Mouse (Mus musculus): ENCODE results near the gene Ccndbp1. TPM values are rescaled to one million over a fixed set of nuclear protein-coding genes. Genes with fewer than 3 reads are reported as not detected.
"Not testable (repeated sequence)": the region's sequence is repeated elsewhere in the genome, so short reads cannot be mapped to it uniquely, and the experiment has no call there.

The Ccndbp1 gene
- polyA plus RNA-seq, 1 experiment from 2014 or later, result 32.8 TPM

- H3K27me3 ChIP-seq (replicated peaks), result no peaks in the 10 kb centered on the region
- no peaks in the 10 kb centered on the region for H3K9me3 ChIP-seq
- H3K9ac ChIP-seq, result peak within 1 kb of the TSS; percentile 63
- H3K4me3 ChIP-seq (replicated peaks), result peak within 1 kb of the TSS; percentile 76
- 0 out of 2 replicates have a peak, but pooled peaks cover 2% of the 10 kb centered on the region for H3K4me1 ChIP-seq (replicated peaks)
- H3K27ac ChIP-seq, result peak within 1 kb of the TSS; percentile 82
- peak within 1 kb of the TSS; percentile 90 for H3K4me2 ChIP-seq (replicated peaks)
- H3K36me3 ChIP-seq, result no peaks in the 10 kb centered on the region
- peak; percentile 92 for ATAC-seq
- 1% methylated on average over 71 of the region's 71 CpGs for WGBS
Measured at GRCm38 (mm10) chr2:120976990-120977925, 30.9 kb upstream of the Ccndbp1 start, which contains the start of gene Tmem62. TSS of gene Tmem62 (plus strand) at chr2:120977017.

GRCm38 (mm10) chr2:120977926-120978692 is 30.1 kb upstream of the Ccndbp1 start:
- Histone ChIP-seq H3K9me3 (no peaks in the 10 kb centered on the region), H3K4me3 (replicated peaks) (peak overlapping the region; percentile 76), H3K9ac (no peak overlapping the region), H3K4me1 (replicated peaks) (0 out of 2 replicates have a peak, but pooled peaks cover 2% of the 10 kb centered on the region), H3K27ac (no peak overlapping the region), H3K27me3 (replicated peaks) (no peaks in the 10 kb centered on the region), H3K36me3 (no peaks in the 10 kb centered on the region), H3K4me2 (replicated peaks) (peak overlapping the region; percentile 90)
- ATAC-seq, result no peak
- 75% methylated on average over 8 of the region's 8 CpGs for WGBS

- no peak for ATAC-seq
- H3K9me3 ChIP-seq, result no peaks in the 10 kb centered on the region
- H3K27ac ChIP-seq, result no peak overlapping the region
Measured at GRCm38 (mm10) chr2:120978693-120979037, 29.5 kb upstream of the Ccndbp1 start.

GRCm38 (mm10) chr2:120979819-120980218 is 28.4 kb upstream of the Ccndbp1 start:
- 82% methylated on average over 1 of the region's 1 CpGs for WGBS
- no peak overlapping the region for H3K27ac ChIP-seq
- 0 out of 2 replicates have a peak, but pooled peaks cover 2% of the 10 kb centered on the region for H3K4me1 ChIP-seq (replicated peaks)
- no peaks in the 10 kb centered on the region for H3K9me3 ChIP-seq
- H3K4me2 ChIP-seq (replicated peaks), result no peak overlapping the region
- no peak overlapping the region for H3K4me3 ChIP-seq (replicated peaks)
- no peaks in the 10 kb centered on the region for H3K36me3 ChIP-seq
- H3K9ac ChIP-seq, result no peak overlapping the region
- no peaks in the 10 kb centered on the region for H3K27me3 ChIP-seq (replicated peaks)
- ATAC-seq, result no peak

More at GRCm38 (mm10) chr2:120978693-120979037, 29.5 kb upstream of the Ccndbp1 start:
- no peak overlapping the region for H3K4me3 ChIP-seq (replicated peaks)
- no peak overlapping the region for H3K9ac ChIP-seq
- H3K4me1 ChIP-seq (replicated peaks), result 0 out of 2 replicates have a peak, but pooled peaks cover 2% of the 10 kb centered on the region
- 56% methylated on average over 2 of the region's 2 CpGs for WGBS
- H3K4me2 ChIP-seq (replicated peaks), result no peak overlapping the region
- H3K27me3 ChIP-seq (replicated peaks), result no peaks in the 10 kb centered on the region
- no peaks in the 10 kb centered on the region for H3K36me3 ChIP-seq

GRCm38 (mm10) chr2:120980861-120981260 is 27.3 kb upstream of the Ccndbp1 start:
- Histone ChIP-seq H3K4me2 (replicated peaks) (no peak overlapping the region), H3K9ac (no peak overlapping the region), H3K4me3 (replicated peaks) (no peak overlapping the region), H3K27me3 (replicated peaks) (no peaks in the 10 kb centered on the region), H3K27ac (no peak overlapping the region), H3K4me1 (replicated peaks) (0 out of 2 replicates have a peak, but pooled peaks cover 2% of the 10 kb centered on the region), H3K9me3 (no peaks in the 10 kb centered on the region), H3K36me3 (no peaks in the 10 kb centered on the region)
- WGBS, result 49% methylated on average over 2 of the region's 2 CpGs
- no peak for ATAC-seq

- no peak overlapping the region for H3K4me3 ChIP-seq (replicated peaks)
- H3K27me3 ChIP-seq (replicated peaks), result no peaks in the 10 kb centered on the region
- 42% methylated on average over 2 of the region's 2 CpGs for WGBS
- H3K27ac ChIP-seq, result no peak overlapping the region
- H3K9me3 ChIP-seq, result no peaks in the 10 kb centered on the region
- no peaks in the 10 kb centered on the region for H3K36me3 ChIP-seq
- ATAC-seq, result no peak
- H3K9ac ChIP-seq, result no peak overlapping the region
- H3K4me1 ChIP-seq (replicated peaks), result no peaks in the 10 kb centered on the region
- no peak overlapping the region for H3K4me2 ChIP-seq (replicated peaks)
Measured at GRCm38 (mm10) chr2:120983611-120984010, 24.6 kb upstream of the Ccndbp1 start.

- Histone ChIP-seq H3K4me2 (replicated peaks) (no peak overlapping the region), H3K9ac (no peak overlapping the region), H3K27me3 (replicated peaks) (no peaks in the 10 kb centered on the region), H3K4me1 (replicated peaks) (no peaks in the 10 kb centered on the region), H3K27ac (no peak overlapping the region), H3K36me3 (no peaks in the 10 kb centered on the region), H3K4me3 (replicated peaks) (no peak overlapping the region), H3K9me3 (no peaks in the 10 kb centered on the region)
- 78% methylated on average over 1 of the region's 1 CpGs for WGBS
- ATAC-seq, result no peak
Measured at GRCm38 (mm10) chr2:120985241-120985640, 23.0 kb upstream of the Ccndbp1 start.

- Histone ChIP-seq H3K4me2 (replicated peaks) (no peak overlapping the region), H3K4me1 (replicated peaks) (no peaks in the 10 kb centered on the region), H3K4me3 (replicated peaks) (no peak overlapping the region), H3K27me3 (replicated peaks) (no peaks in the 10 kb centered on the region), H3K9me3 (no peaks in the 10 kb centered on the region), H3K36me3 (no peaks in the 10 kb centered on the region), H3K9ac (no peak overlapping the region), H3K27ac (no peak overlapping the region)
- WGBS, result 73% methylated on average over 4 of the region's 4 CpGs
- no peak for ATAC-seq
Measured at GRCm38 (mm10) chr2:120991196-120991595, 17.0 kb upstream of the Ccndbp1 start.

GRCm38 (mm10) chr2:120996607-120997006 is 11.6 kb upstream of the Ccndbp1 start:
- H3K9ac ChIP-seq; H3K4me1 ChIP-seq (replicated peaks); H3K27me3 ChIP-seq (replicated peaks); H3K27ac ChIP-seq; H3K36me3 ChIP-seq; H3K4me2 ChIP-seq (replicated peaks); H3K4me3 ChIP-seq (replicated peaks); H3K9me3 ChIP-seq; ATAC-seq: not testable (repeated sequence)
- 85% methylated on average over 1 of the region's 1 CpGs for WGBS

GRCm38 (mm10) chr2:120998863-120999262 is 9.3 kb upstream of the Ccndbp1 start:
- Histone ChIP-seq H3K9me3 (no peaks in the 10 kb centered on the region), H3K9ac (no peak overlapping the region), H3K4me1 (replicated peaks) (no peaks in the 10 kb centered on the region), H3K27ac (no peak overlapping the region), H3K4me2 (replicated peaks) (no peak overlapping the region), H3K27me3 (replicated peaks) (no peaks in the 10 kb centered on the region), H3K4me3 (replicated peaks) (no peak overlapping the region), H3K36me3 (no peaks in the 10 kb centered on the region)
- ATAC-seq, result no peak
- WGBS, result 84% methylated on average over 8 of the region's 8 CpGs

- no peaks in the 10 kb centered on the region for H3K4me1 ChIP-seq (replicated peaks)
- H3K36me3 ChIP-seq, result no peaks in the 10 kb centered on the region
- 72% methylated on average over 2 of the region's 2 CpGs for WGBS
- H3K9ac ChIP-seq, result no peak overlapping the region
- H3K4me3 ChIP-seq (replicated peaks), result no peak overlapping the region
- H3K27ac ChIP-seq, result no peak overlapping the region
- ATAC-seq, result no peak
- no peak overlapping the region for H3K4me2 ChIP-seq (replicated peaks)
- no peaks in the 10 kb centered on the region for H3K27me3 ChIP-seq (replicated peaks)
- H3K9me3 ChIP-seq, result no peaks in the 10 kb centered on the region
Measured at GRCm38 (mm10) chr2:121003586-121003985, 4.6 kb upstream of the Ccndbp1 start.

- no peak overlapping the region for H3K27ac ChIP-seq
- H3K27me3 ChIP-seq (replicated peaks), result no peaks in the 10 kb centered on the region
- H3K4me1 ChIP-seq (replicated peaks), result peaks cover 5% of the 10 kb centered on the region; the same call in 1 of the 2 replicates
- H3K9ac ChIP-seq, result no peak overlapping the region
- no peak overlapping the region for H3K4me3 ChIP-seq (replicated peaks)
- 85% methylated on average over 7 of the region's 7 CpGs for WGBS
- no peak for ATAC-seq
- no peaks in the 10 kb centered on the region for H3K36me3 ChIP-seq
- no peaks in the 10 kb centered on the region for H3K9me3 ChIP-seq
- H3K4me2 ChIP-seq (replicated peaks), result no peak overlapping the region
Measured at GRCm38 (mm10) chr2:121004018-121004811, 4.0 kb upstream of the Ccndbp1 start.
